Comparison of ENCODE assay signal across 8 mouse cellular contexts in the genomic region with DNA sequence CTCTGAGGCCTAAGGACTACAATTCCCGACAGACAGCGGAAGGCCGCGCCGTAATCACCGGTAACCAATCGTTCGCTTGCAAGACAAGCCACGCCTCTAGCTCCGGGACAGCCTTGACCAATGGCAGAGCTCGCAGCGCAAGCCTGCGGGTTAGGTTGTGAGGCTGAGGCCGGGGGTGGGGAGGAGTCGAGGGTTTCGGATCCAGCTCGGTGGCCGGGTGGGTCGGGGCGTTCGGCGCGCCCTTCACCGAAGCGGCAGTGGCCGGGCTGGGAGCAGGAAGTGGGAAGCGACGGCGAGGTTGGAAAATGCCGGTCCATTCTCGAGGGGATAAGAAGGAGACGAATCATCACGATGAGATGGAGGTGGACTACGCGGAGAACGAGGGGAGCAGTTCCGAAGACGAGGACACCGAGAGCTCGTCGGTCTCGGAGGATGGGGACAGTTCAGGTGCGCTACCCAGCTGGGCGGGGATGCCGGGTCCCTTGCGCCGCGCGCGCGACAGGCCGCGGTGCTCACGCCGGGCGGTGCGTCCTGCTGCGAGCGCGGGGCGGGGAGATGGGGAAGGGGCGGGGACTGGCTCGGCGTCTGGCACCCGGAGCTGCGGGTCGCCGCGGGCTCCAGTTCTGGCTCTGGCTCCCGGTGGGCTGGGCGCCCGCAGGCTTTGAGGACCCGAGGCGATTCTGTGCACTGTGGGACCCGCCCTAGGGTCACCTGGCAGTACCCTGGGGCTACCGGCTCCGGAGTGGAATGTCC. TPM values are rescaled to one million over a fixed set of nuclear protein-coding genes. Genes with fewer than 3 reads are reported as not detected.
DNase-seq lines count a peak whose midpoint lies in the region; ATAC-seq lines count a peak whose summit lies in the region.

A gene (plus strand): TSS at position 126 of the 753 bp plus-strand sequence.

- H3K27me3 ChIP-seq in forebrain, embryonic 10.5 days (ENCODE audit: poor library complexity, severe bottlenecking): no peaks in the 10 kb centered on the region
- H3K27me3 ChIP-seq in heart, embryonic 15.5 days: no peaks in the 10 kb centered on the region
- no peaks in the 10 kb centered on the region for H3K27me3 ChIP-seq in liver, embryonic 15.5 days
- H3K27me3 ChIP-seq in neural tube, embryonic 12.5 days (replicated peaks): no peaks in the 10 kb centered on the region

- peaks cover 16% of the 10 kb centered on the region for H3K4me1 ChIP-seq in forebrain, embryonic 10.5 days
- peaks cover 5% of the 10 kb centered on the region for H3K4me1 ChIP-seq in heart, embryonic 15.5 days (replicated peaks)
- H3K4me1 ChIP-seq in liver, embryonic 15.5 days (replicated peaks): peaks cover 18% of the 10 kb centered on the region
- peaks cover 8% of the 10 kb centered on the region for H3K4me1 ChIP-seq in neural tube, embryonic 12.5 days

- peak within 1 kb of the TSS; percentile 83 for H3K9ac ChIP-seq in heart, embryonic 15.5 days
- peak within 1 kb of the TSS; percentile 70 for H3K9ac ChIP-seq in liver, embryonic 15.5 days
- peak within 1 kb of the TSS; percentile 68 for H3K9ac ChIP-seq in neural tube, embryonic 12.5 days

- peak; percentile 100 for ATAC-seq in heart, embryonic 15.5 days (replicated peaks; ENCODE audit: insufficient number of reproducible peaks, insufficient read depth, low FRiP score, low read depth)
- ATAC-seq in liver, embryonic 15.5 days (ENCODE audit: insufficient read depth): peak; percentile 99
- ATAC-seq in neural tube, embryonic 12.5 days (ENCODE audit: low FRiP score, low read depth): peak; percentile 100

- H3K4me2 ChIP-seq in heart, embryonic 15.5 days: peak within 1 kb of the TSS; percentile 71
- peak within 1 kb of the TSS; percentile 76 for H3K4me2 ChIP-seq in liver, embryonic 15.5 days
- H3K4me2 ChIP-seq in neural tube, embryonic 12.5 days (replicated peaks): peak within 1 kb of the TSS; percentile 74

- H3K27ac ChIP-seq in forebrain, embryonic 10.5 days: peak within 1 kb of the TSS; percentile 91
- H3K27ac ChIP-seq in heart, embryonic 15.5 days: peak within 1 kb of the TSS; percentile 93
- H3K27ac ChIP-seq in liver, embryonic 15.5 days (replicated peaks): peak within 1 kb of the TSS; percentile 81
- peak within 1 kb of the TSS; percentile 80 for H3K27ac ChIP-seq in neural tube, embryonic 12.5 days

- DNase-seq in CD8-positive naive resting alpha-beta T cell, adult 2 months (ENCODE audit: low read depth in 2 of 2, low spot score in 2 of 2): peak; percentile 90 to 91
- peak; percentile 95 for DNase-seq in c-Kit-positive CD71-negative TER-119-negative erythroid progenitor cells, embryonic 14.5 days (ENCODE audit: low read depth)
- DNase-seq in forebrain, embryonic 10.5 days (ENCODE audit: extremely low spot score, low spot score): peak; percentile 97
- DNase-seq in kidney, postnatal 36 days: peak; percentile 97 to 99
- DNase-seq in telencephalon, adult 2 months (ENCODE audit: low read depth, low spot score): peak; percentile 99

- WGBS in forebrain, embryonic 10.5 days: under 1% methylated on average over 77 of the region's 77 CpGs
- under 1% methylated on average over 65 of the region's 77 CpGs for WGBS in heart, embryonic 15.5 days
- under 1% methylated on average over 77 of the region's 77 CpGs for WGBS in liver, embryonic 15.5 days (ENCODE audit: insufficient replicate concordance)
- WGBS in neural tube, embryonic 12.5 days: under 1% methylated on average over 77 of the region's 77 CpGs

- peaks cover 12% of the 10 kb centered on the region for H3K36me3 ChIP-seq in forebrain, embryonic 10.5 days (replicated peaks)
- no peaks in the 10 kb centered on the region for H3K36me3 ChIP-seq in heart, embryonic 15.5 days
- H3K36me3 ChIP-seq in liver, embryonic 15.5 days (replicated peaks): peaks cover 1% of the 10 kb centered on the region; the same call in 1 of the 2 replicates
- no peaks in the 10 kb centered on the region for H3K36me3 ChIP-seq in neural tube, embryonic 12.5 days

- no peaks in the 10 kb centered on the region for H3K9me3 ChIP-seq in forebrain, embryonic 10.5 days
- no peaks in the 10 kb centered on the region for H3K9me3 ChIP-seq in heart, embryonic 15.5 days (replicated peaks)
- no peaks in the 10 kb centered on the region for H3K9me3 ChIP-seq in liver, embryonic 15.5 days (replicated peaks)
- no peaks in the 10 kb centered on the region for H3K9me3 ChIP-seq in neural tube, embryonic 12.5 days

- peak within 1 kb of the TSS; percentile 83 for H3K4me3 ChIP-seq in forebrain, embryonic 10.5 days
- peak within 1 kb of the TSS; percentile 79 for H3K4me3 ChIP-seq in heart, embryonic 15.5 days
- H3K4me3 ChIP-seq in liver, embryonic 15.5 days (replicated peaks): peak within 1 kb of the TSS; percentile 70
- peak within 1 kb of the TSS; percentile 75 for H3K4me3 ChIP-seq in neural tube, embryonic 12.5 days

RNA-seq across cellular contexts. Expression of the gene that starts here (rescaled TPM):
- 40.7 and 42.2 TPM in 2 replicates for polyA plus RNA-seq in forebrain, embryonic 10.5 days (2016; fragmentation: Nextera tagmentation; extraction: Ambion mirVana)
- polyA plus RNA-seq in heart, embryonic 15.5 days (2015; fragmentation: Nextera tagmentation; extraction: Ambion mirVana): 24.6 and 28.0 TPM in 2 replicates
- 12.0 and 12.5 TPM in 2 replicates for polyA plus RNA-seq in liver, embryonic 15.5 days (2015; fragmentation: Nextera tagmentation; extraction: Ambion mirVana)
- polyA plus RNA-seq in neural tube, embryonic 12.5 days (2016; fragmentation: Nextera tagmentation; extraction: Ambion mirVana): 44.4 and 46.3 TPM in 2 replicates

Comparison
In these comparisons a context has a peak if more than half of its experiments do, and no peak if none do; other contexts are left out.
1. Peak in every context shown above with its lines: DNase-seq, ATAC-seq, H3K4me3 ChIP-seq and H3K27ac ChIP-seq.